Mouse (Mus musculus) liver, embryonic 14.5 days (tissue): ENCODE data around the gene Gpc6.

Experiments used
- CTCF ChIP-seq: IDR thresholded peaks from 2 replicates; pipeline ENCODE4 v1.5.1; 2016; ENCODE audit warnings: antibody characterized with exemption, low read depth, control low read depth
- EP300 ChIP-seq: IDR thresholded peaks from 2 replicates; pipeline ENCODE4 v1.6.1; 2016; ENCODE audit warnings: antibody characterized with exemption, low read depth

DNA sequence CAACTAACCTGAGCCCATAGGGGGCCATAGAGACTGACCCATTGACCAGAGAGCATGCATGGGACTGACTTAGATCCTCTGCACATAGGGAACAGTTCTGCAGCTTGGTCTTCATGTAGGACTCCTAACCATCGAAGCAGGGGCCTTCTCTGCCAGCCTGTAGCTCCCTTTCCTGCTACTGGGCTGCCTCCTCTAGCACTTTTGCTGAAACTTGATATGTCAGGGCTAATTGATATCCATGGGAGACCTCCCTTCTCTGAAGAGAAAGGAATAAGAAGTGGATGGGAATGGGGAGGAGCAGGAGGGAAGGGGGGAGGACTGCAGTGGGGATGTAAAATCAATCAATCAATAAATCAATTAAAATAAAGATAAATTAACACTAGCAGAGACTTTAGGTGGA, 678.7 kb downstream of the Gpc6 start:
- TF ChIP-seq CTCF (no peak), EP300 (no peak)
